Mouse (Mus musculus) monocyte, adult 2 months (primary cell): ENCODE measurements around the gene Vmn2r27.
A peak's percentile ranks its signal among the peaks of the same experiment; 100 is the strongest.

Experiments used
- DNase-seq, 2 experiments: peaks; one replicate each; pipeline ENCODE4 v3.0.0; 2022; ENCODE audit warnings: low spot score in 2 of 2, low read depth in 1 of 2

The Vmn2r27 gene

DNA sequence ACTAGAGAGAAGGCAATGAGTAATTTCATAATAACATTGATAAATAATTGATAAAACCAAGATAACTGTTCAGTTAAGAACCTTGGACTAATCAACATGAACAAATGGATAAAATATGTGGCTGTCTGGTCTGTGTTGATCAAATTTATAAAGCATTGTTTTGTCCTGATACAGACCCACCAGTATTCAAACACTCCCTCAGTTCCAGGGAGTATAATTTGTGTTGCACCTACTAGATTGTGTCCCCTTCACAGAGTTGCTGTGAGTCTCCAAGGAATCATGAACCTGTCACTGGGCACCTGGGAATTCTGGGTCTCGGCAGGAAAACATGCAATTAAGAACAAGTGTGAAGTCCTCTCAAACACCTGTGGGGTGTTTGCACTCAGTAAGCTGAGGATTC is at the start of gene Vmn2r27:
TSS of gene Vmn2r27 (minus strand) at position 101 of the 400 bp plus-strand sequence.
- no peak for DNase-seq

DNA sequence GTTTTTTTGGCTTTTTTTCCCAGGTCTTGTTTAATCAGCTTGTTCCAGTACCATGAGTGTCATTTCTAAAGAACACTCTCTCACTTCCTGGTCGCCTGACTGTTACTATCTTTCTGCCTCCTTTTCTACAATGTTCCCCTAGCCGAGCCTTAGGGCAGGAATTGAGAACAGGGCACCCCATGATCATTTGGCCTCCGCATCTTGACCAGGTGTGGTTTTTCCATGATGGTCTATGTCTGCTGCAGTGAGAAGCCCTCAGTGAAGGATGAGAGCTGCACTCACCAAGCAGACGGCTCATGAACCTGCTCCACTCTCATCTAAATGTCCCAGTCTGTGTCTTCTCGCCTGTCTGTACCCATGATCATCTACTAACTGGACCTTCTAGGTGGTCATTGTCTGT is 46.6 kb upstream of the Vmn2r27 start:
- DNase-seq, result no peak

DNA sequence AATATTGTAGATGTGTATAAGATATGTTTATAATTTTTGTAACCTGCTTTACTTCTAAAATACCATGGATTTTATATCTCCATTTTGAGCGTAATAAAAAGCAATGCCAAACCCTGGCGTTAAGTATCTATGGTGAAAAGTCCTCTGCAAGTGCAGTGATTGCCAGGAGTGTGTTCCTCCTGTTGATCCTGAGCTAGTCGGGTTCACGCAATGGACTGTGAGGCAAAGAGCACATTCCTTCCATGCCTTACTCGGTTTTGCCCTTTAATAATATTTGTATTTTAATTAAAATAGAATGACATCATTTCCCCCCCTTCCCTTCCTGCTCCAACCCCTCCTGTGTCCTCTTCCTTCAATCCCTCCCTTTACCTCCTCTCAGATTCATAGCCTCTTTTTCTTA is 46.0 kb upstream of the Vmn2r27 start:
- DNase-seq, result no peak

DNA sequence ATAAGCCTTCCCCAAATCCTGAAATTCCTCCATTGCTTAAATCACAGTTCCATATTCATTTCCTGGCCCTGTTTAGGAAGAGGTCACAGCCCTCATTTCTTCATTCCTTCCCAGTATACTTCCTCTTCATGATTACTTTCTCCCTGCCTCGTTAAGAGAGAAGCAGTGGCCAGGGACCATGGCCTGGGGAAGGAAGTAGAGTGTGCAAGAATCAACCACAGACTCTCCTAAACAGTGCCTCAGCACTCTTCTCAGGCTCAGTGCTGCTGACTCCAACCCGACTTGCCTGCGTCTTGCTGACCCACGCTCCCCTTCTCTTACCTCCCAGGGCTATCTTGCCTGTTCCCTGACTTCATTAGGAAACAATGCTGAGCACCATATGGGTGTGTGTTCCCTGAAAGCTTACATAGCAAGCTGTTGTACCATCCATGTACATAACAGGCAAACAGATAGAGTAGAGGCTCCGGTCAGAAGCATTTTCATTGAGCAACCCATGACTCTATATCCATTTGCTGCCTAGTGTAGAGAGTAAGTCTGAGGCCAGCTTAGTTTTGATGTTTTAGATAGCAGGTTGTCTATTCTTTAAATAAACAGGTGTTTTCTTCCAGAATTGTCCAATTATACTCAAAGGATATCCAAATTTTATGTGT is 41.7 kb upstream of the Vmn2r27 start:
- peak; percentile 49 to 55 for DNase-seq

DNA sequence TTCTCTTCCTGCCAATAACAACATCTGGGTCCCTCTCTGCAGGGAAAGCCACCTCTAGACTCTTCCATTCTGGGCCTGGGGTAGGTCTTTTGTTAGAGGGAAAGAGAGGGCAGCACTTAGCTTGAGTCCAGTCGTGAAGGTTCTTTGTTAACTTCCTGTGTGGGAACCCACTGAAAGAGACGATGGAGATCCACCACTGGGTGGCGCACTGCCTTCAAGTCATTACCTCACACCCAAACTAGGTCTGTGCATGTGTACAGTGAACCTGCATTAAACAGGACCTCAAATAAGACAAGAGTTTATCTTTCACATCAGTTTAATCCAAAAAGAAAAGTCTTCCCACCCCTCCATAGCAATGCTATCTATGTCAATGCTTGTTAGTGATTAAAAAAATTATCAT is 31.0 kb upstream of the Vmn2r27 start:
- DNase-seq, result peak; percentile 46 to 65

DNA sequence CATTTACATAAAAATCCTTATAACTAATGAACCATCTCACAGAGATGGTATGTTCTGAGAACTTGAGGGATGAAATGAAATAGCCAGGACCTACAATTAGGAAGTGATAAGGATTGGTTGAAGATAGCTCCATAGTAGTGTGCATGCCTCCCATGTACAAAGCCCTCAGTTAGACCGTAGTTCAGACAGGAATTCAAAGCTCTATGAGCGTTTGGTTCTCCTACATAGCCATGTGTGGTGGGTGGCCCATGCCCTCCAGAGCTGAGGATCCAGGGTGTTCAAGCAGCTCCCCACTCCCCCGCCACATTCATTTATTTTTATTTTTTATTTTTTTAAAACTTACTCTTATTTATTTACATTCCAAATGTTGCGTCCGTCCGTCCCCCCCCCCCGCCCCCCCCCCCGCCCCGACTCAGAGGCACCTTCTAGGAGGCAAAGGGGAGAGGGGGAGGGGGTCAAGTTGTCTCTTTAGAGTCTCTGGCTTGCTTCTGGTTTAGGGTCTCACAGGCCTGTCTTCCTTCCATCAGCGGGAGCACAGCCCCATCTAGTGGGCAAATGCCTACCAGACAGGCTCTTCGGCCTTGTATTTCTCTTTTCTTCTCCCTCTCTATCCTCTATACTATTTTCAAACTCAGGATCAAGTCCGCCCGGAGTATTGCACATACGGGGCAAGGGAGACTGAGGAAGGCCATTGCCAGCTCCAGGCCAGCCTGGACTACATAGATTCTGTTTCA is 28.7 kb upstream of the Vmn2r27 start:
- no peak for DNase-seq

DNA sequence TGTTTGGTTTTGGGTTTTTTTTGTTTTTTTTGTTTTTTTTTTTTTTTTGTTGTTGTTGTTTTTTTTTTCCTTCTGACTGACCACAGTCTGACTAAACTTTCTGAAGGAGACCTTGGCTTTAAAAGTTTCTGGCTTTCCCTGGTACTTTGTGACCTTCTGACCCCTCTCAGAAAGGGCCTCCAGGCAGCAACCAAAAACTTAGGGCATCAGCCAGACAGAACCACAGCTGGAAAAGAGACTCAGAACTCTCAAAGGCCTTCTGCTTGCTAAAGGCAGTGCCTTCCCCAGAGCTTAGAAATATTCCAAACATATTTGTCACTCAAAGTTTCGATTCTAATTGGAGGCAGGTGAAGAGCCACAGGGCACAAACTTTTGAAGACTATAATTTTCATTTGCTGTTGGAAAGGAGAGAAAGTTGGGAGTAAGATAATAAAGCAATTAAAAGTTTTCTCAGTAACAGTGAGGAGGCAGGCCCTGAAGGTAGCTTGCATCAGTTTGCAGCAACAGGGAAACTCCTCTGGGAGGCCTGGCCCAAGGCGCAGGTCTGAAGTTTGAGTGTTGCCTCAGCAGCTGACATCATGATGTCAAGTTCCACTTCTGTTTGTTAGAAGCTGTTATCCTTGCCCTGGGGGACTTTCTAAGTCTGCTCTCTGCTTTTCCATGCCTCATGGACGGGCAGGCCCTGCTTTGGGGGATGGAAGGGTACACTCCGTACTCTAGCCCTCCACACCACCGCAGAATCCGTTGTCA is 24.2 kb upstream of the Vmn2r27 start:
- no peak for DNase-seq

DNA sequence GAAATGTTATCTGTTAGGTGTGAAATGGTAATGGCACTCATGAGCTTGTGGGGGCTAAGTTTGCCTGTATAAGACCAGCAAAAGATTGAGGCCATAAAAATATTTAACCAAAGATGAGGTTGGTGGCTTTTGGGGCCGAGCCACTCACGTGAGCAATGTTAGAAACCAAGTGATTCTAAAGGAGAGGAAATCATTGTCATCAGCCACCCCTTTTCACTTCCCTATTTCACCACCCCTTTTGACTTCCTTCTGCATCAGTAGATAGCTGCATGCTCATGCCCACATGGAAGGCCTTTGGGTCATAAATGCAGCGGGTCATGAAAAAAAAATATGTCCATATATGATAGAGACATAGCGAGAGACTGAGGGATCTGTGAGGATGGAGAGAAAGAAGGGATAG is 29.5 kb downstream of the Vmn2r27 start:
- peak; percentile 7 to 27 for DNase-seq

DNA sequence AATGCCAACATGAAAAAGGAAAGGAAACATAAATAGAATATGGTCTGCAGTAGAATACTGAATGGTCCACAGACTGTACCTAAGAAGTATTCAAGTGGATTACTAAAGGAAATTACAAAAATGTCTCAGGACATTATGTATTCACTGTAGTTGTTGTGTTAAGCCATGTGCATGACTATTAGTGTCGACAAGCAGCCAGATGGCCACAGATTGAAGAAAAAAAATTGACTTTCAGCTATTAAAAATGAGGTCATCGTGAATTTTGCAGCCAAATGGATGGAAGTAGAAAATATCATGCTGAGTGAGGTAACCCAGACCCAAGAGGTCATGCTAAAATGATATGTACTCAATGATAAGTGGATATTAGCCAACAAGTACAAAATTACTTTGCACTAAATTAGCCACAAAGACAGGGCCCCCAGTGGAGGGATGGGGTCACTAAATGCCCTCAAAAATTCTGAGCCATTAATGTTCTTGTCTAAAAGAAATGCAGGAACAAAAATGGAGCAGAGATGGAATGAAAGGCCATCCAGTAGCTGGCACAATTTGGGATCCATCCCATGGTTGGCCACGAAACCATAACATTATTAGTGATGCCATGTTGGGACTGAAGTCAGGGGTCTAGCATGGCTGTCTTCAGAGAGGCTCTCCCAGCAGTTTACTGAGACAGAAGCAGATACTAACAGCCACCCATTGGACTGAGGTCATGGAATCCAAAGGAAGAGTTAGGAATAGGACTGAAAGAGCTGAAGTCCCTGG is 63.0 kb downstream of the Vmn2r27 start:
- no peak for DNase-seq

DNA sequence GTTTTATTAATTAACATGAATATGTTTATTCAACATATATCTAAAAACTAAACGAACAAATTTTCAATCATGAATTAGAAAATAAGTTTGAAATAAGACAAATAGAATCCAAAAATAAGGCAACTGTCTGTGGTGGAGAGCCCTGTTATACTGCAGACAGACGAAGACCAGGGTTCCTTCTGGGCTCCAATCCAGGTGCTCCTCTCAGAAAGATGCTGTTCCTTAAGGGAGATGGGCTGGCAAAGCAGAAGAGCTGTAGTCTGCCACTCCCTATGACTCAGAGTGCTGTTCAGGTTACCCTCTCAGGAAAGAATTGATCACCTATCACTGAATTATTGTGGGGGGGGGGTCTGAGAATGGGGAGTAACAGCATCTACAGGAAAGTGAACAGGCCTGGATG is 65.1 kb downstream of the Vmn2r27 start:
- DNase-seq, result no peak

DNA sequence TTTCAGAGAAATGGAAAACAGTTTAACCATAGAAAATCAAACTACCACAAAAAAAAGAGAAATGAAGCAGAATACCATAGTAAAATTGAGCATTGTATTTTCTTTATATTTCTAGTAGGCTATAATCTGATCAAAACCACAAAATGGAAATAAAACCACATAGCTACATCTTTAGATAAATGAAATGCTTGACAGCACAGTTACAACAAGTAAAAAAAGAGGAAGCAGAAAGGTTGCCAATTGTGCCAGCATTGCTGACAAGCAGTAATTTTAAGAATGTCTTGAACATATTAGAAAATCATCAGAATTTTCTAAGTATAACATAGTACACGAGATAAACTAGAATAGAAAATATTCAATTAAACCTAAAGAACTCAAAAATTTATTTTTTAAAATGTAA is 81.8 kb downstream of the Vmn2r27 start:
- DNase-seq, result no peak
